Mouse (Mus musculus) left cerebral cortex, postnatal 36 days (tissue): Measurements from ENCODE around the gene Gm9945. TPM values are rescaled to one million over a fixed set of nuclear protein-coding genes. Genes with fewer than 3 reads are reported as not detected.

ENCODE experiments used
- DNase-seq, 2 experiments: peaks; one replicate each; pipeline ENCODE4 v3.0.0; 2021 to 2022; ENCODE audit warnings: low spot score in 2 of 2, mixed read lengths in 1 of 2
- intact Hi-C: fragments of 180-260 bp; cut with DNase I; formaldehyde crosslinking; loops from one replicate; pipeline ENCODE4 v1.15.1; 2025
- total RNA-seq, 2 experiments: library from RNA; stranded (reverse); gene quantifications; 2 replicates each; pipeline ENCODE4 v1.2.3; 2021

Gm9945 gene
- total RNA-seq, 2 experiments from 2014 or later, result 2.6 to 3.4 TPM

DNA sequence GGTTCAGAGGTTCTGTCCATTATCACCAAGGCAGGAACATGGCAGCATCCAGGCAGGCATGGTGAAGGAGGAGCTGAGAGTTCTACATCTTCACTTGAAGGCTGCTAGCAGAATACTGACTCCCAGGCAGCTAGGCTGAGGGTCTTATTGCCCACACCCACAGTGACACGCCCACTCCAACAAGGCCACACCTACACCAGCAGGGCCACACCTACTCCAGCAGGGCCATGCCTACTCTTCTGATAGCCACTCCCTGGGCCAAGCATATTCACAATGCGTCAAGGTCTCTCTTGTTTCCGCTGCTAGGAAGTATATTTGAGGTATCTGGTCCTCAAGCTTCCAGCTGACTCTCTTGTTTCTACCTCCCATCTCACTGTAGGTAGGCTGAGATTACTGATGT, 21.0 kb upstream of the Gm9945 start:
- intact Hi-C loops, result no loop called here
- no peak for DNase-seq

DNA sequence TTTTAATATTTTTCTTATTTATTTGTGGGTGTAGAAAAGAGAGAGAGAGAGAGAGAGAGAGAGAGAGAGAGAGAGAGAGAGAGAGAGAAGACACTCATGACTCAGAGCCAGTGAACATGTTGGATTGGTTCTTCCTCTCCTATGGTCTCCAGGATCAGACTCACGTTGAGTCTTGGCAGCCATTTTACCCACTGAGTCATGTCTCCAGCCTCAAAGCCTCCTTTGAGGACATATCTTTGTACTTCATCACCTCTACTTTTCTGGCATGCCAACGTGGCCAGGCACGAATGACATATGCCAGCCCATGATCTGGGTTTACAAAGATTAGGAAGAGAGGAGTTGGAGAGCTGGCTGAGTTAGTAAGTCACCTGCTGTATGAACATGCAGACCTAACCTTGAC, 19.8 kb upstream of the Gm9945 start:
- intact Hi-C loops, result no loop called here
- DNase-seq, result no peak

DNA sequence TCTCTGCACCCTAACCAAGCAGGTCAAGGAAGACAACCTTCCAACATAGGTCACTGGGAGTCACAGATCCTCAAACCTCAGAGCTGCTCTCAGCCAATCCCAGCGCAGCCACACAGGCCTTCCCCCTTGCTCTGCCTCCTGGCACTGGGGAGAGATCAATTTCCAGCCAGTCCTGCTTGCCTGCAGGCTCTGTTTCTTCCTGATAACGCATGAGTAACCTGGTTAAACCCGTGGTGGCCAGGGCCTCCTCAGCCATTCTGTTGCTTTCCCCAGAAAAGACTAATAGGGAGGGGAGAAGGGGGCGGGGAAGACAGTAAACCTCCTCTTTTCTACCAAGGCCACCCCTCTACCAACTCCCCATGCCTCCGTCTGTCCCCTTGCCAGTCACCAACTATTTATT, 18.2 kb upstream of the Gm9945 start:
- intact Hi-C loops, result no loop called here
- DNase-seq, result no peak

DNA sequence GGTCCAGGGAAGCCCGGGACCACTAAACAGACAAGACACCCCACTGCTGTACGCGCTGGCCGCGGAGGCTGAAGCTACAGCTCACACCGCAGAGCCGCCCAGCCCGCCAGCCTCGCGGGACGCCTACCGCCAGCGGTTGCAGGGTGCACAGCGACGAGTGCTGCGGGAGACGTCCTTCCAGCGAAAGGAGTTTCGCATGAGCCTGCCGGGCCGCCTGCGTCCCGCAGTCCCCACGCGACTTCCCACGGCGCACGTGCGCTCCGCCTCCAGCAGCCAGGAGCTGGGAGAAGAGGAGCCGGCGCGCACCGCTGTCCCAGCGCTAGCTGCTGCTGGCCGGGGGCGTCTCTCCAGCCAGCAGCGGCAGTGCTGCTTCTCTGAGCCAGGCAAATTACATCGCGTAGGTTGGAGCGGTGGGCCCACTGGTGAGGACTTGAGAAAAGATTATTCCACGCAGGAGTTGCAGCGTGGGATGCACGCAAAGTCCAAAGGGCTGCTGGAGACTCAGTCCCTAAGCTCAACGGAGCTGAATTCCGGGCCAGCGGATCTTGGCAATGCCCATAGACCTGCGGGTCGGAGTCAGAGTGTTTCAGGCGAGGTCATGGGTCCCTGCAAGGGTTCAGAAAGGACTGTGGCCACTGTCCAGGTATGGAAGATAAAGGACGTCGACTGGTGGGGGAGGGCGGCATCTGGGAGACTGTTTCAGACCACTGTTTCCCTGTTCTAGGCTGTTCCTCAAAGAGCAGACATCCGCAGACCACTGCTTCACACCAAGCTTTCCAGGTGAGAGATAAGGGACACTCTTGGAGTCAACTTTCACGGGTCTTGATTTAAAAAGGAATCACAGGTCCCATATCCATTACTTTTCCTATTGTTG, 16.2 kb upstream of the Gm9945 start:
- intact Hi-C loops, result no loop called here
- peak; percentile 74 to 82 for DNase-seq

DNA sequence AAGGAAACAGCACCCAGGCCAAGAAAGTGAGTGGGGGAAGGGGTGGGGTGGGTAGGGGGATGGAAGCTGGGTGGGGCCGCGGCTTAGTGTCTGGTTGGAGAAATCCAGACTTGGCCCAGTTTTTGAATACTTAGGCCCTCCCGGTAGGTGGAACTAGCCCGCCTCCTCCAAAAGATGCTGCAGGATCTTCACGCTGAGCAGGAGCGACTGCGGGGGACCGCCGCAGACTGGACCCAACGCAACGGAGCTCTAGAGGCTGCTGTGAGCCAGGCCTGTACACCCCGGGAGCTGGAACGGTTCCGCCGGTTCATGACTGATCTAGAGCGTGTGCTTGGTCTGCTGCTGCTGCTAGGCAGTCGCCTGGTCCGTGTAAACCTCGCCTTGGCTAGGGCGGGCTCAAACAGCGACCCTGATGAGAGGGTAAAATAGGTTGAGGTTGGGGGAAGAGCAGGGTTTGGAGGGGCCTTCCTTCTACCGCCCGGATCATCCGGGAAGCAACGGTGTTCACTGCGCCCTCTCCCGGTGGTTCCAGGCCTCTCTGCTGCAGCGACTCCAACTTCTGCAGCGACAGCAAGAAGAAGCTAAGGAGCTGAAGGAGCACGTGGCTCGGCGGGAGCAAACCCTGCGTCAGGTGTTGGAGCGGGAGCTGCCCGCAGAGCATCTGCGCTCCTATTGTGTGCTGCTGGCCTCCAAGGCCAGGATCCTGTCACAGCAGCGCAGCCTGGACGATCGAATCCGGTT, 13.6 kb upstream of the Gm9945 start:
- intact Hi-C loops, result loop anchor here (5.0 kb wide), 2 partner anchors 161 to 271 kb away; no protein-coding TSS in a partner anchor
- peak; percentile 83 to 87 for DNase-seq

DNA sequence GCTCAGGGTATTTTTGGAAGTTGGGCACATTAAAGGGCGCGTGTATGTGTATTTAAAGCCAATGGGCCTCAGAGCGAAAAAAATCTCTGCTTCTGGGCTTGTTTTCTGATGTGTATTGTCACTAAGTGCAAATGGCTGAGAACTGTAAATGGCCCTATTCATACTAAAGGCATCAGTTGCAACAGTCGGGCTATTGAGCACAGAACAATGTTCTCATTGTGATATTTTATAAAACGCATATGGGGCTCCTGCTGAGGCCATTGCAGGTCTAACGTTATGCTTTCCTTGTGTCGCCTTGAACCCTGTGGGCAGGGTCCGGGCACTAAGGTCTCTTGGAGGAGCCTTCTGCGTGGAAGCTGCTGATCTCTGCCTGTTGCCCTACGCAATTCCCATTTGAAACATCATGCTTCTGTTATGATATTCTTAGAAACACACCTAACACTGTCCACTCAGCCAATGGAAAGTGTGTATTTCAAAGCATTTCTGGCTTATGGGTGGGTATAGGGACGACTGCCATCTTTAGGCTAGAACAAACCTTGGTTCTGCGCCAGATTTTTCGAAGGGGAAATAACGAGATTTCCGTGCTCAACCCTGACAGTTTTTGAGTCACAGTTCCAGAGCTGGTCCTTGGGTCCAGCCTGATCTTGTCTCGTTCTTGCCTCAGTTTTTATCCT, 10.5 kb upstream of the Gm9945 start:
- intact Hi-C loops, result loop anchor here (5.0 kb wide), 2 partner anchors 158 to 268 kb away; no protein-coding TSS in a partner anchor
- no peak for DNase-seq

DNA sequence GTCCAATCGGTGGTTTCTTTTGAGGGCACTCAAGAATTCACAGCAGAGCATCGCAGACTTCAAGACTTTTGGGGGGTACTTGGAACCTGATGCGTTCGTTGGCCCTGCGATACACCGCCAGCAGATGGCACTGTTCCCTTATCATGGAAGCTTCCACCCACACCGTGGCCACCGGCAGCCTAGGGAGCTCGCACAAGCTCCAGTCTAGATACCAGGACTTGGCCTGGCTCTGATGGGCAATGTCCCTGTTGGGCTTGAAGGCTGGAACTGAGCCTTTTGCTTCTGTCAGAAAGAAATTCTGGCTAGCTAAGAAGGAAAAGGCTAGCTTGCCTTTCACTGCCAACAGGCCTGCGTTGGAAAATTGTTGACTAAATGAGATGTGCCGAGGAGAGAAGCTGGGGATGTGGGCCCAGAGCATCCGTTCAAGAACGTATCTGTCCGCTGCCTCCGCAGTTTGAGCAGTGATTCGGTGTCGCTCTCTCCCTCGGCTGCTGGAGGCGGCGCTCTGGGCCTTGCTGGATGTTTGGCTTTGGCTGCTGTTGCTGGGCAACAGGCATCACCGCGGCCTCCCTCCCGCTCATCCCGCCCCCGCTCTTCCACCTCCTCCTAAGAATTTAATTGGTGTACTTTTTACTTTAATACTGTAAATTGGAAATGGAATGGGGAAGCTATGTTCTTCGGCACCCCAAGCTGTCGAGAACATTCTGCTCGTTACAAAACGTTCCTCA, 9.8 kb upstream of the Gm9945 start, which contains the start of gene Gm9837:
Gene Gm9837 (minus strand): TSS at position 512 of the 728 bp plus-strand sequence.
- peak; percentile 91 to 94 for DNase-seq
- intact Hi-C loops, result loop anchor here (2.0 to 5.0 kb wide), 4 partner anchors 53 to 267 kb away; partner anchors contain the start of gene Kif3a

DNA sequence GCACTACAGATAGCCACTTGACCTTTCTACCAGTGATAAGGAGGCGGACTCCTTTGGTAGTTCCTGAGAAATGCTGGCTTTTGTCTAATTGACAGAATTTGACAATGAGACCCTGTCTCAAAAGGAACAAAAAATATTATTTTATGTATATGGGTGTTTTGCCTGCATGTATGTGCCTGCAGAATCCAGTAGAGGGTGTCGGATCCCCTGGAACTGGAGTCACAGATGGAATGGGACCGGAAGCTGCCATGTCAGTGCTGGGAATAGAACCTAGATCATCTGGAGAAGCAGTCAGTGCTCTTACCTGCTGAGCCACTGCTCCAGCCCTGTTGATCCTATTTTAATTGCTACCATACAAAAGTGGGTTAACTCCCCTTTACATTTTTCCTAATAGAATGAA, 7.3 kb upstream of the Gm9945 start:
- DNase-seq, result no peak
- intact Hi-C loops, result loop anchor here (5.0 kb wide), 1 partner anchor 95 kb away; the partner anchor contains the start of gene Kif3a

DNA sequence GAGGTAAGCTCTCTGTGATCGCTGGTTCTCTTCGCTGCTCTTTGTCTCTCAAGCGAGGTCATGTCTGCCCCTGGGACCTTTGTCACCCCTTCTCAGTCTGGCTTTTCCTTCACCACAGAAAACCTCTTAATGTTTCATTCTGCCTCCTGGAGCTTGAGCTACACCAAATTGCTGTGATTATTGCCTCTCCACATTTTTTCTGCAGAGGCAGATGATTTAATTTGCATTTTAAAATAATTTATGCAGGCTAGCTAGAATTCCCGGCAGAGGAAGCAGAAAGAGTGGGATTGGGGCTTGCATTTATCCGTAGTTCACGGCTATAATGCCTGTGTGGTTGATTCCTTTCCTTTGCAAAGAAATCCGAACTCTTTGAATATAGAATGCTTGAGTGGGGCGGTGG, 4.3 kb upstream of the Gm9945 start:
- intact Hi-C loops, result loop anchor here (5.0 kb wide), 1 partner anchor 107 kb away; no protein-coding TSS in a partner anchor
- DNase-seq, result no peak

DNA sequence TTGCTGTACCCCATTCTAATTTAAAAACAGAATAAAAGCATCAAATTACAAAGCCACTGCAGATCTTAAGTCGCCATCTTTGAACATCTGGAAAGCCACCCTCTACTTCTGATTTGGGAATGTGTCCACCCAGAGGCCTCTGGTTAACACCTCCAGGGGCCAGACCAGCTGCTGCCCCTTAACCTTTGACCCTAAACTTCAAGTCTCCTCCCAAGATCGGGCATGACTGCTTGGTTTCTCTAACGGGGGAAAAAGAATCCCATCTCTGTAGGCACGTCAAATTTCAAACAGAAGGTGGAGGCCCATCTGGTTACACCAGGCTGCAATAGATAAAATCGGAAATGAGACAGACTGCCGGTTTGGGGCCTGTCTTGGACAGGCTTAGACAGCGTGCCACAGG, 2.1 kb upstream of the Gm9945 start:
- intact Hi-C loops, result loop anchor here (2.0 to 5.0 kb wide), 2 partner anchors 43 to 104 kb away; no protein-coding TSS in a partner anchor

DNA sequence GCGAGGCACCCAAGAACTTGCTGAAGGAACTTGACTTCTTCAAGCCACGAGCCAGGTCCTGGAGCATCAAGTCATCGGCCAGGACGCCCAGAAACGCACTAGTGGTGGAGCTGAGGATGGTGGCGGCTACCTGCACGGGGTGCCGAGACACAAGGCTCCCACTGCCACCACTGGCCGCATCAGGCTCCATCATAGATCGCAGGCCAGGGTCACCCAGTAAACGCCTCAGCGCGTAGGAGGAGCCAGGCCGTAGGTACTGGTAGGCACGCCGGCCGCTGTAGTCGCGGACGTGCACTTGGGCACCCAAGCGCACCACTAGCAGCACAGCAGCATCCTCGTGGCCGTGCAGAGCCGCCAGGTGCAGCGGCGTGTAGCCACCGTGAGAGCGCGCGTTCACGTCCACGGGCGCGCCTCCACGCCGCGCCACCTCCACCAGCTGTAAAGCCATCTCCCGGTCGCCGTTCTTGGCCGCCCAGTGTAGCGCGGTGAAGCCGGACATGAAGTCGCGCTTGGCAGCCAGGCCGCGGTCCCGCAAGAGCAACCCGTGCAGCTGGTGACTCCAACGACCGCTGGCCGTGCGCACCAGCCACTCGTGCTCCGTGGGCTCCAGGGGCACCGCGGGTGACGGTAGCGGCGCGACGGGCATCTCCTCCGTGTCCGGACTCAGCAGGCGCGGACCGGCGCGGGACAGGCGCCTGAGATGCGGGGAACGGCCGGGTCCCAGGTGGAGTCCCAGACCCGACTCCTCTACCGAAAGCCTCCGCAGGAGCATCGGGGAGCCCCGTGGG, 1.4 kb upstream of the Gm9945 start:
- peak; percentile 61 to 70 for DNase-seq
- intact Hi-C loops, result loop anchor here (2.0 to 5.0 kb wide), 2 partner anchors 42 to 104 kb away; no protein-coding TSS in a partner anchor

More for the DNA sequence above, 2.1 kb upstream of the Gm9945 start:
- DNase-seq, result no peak

DNA sequence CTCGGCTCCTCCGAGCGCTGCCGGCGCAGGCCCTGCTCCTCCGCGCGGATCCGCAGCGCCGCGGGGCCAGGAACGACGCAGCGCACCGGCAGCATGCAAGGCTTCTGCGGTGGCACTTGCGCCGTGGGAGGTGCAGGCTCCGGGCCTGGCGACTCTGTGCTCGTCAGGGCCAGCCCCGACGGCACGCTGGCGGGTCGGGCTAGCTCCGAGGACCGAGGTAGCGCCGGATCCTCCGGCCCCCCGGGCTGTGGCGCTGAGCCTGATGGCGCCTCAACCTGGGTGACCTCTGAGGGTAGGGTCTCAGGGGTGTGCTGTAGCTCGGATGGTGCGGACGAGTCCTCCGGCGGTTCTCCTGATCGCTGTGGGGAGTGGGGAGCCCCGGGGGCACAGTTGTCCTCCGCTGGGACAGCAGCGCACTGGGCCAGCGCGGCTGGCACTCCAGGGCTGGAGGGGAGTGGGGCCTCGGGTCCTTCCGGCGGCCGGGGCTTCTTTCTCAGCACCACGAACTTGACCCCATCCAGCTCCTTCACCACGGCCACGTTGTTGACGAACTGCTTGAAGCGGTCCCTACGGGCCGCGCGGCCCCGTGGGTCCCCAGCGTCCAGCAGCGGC, 689 bp upstream of the Gm9945 start:
- intact Hi-C loops, result loop anchor here (2.0 to 5.0 kb wide), 2 partner anchors 42 to 103 kb away; no protein-coding TSS in a partner anchor

DNA sequence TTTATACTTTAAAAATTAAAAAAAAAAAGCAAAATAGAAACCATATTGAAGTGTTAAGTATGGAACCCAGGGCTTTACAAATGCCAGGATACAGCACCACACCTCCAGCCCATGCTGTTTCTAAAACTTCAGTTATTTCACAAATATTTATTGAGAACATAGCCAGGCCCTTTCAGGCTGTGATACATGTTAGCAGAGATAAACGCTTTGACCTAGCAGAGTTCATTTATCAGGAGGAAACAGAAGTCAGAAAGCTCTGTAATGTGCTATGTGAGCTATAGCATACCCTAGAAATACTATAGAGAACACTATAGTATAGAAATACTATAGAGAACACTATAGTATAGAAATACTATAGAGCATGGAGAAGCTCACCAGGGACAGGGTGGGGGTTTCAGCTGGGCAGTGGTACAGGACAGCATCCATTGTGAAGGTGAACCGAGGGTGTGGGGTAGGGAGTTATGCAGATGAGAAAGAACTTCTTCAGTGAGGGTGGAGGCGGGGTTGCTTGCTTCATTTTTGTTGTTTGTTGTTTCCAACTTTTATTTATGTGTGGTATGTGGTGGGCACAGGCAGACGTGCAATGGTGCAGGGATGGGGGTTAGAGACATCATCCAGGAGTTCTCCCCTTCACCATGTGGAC, 1.2 kb downstream of the Gm9945 start:
- no peak for DNase-seq
- intact Hi-C loops, result no loop called here

More for the DNA sequence above, 689 bp upstream of the Gm9945 start:
- DNase-seq, result peak in 1 of 2 experiments; percentile 43

DNA sequence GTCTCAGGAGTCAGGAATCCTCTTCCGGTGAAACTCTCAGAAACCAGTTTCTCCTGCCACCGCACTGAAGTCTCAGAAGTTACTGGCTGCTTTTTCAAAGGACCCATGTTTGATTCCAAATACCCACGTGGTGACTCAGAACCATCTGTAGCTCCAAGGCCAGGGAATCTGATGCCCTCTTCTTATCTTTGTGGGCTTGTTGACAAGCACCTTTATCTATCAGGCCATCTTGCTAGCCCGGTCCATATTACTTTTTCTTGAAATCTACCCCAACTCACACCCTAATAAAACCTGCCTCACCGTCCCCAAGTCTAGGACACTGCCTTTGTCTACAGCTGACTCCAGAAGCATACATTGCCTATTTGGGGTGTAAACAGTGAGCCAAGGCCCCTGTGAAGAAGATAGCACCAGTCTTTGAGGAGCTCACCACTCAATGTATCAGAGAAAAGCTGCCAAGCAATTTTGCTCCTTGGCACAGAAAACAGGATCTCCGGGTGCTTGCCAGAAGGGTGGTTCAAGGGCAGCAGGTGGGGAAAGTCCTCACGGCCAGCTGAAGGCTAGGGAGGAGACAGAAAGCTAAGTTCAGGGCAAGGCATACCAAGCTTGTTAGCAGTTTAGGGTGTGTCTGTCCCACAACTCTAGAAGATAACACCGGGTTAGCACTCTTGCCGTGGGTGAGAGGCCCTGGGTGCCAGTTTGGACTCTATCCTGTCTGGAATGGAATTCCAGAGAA, 3.4 kb downstream of the Gm9945 start:
- intact Hi-C loops, result no loop called here
- DNase-seq, result no peak

DNA sequence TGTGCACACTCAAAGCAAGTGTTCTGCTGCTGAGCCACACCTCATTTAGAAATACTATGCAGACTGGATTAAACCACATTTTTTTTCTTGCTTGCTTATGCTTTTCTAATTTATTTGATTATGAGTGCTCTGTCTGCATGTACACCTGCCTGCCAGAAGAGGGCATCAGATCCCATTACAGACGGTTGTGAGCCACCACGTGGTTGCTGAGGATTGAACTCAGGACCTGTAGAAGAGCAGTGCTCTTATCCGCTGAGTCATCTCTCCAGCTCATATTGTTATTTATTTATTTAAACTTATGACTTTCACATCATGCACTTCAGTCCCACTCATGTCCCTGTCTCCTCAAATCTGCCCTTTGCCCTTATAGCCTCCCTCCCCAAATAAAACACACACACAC, 5.8 kb downstream of the Gm9945 start:
- intact Hi-C loops, result no loop called here
- no peak for DNase-seq

DNA sequence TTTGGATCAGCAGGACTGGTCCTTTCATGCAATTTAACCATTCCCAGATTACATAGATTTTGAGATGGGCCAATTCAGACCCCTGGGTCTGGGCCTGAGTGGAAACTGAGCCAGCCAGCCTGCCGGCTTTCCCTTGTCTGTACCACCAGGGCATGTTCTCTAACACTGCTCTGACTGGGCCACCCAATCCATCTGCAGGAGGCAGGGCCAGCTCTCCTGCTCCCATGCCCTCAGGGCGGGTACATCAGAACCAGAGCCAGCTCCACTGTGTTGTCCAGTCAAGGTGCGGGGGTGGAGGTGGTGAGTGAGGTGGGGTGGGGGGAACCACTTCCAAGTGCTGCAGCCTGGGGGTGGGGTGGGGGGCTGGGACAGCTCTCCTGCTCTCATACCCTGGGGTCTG, 6.4 kb downstream of the Gm9945 start:
- intact Hi-C loops, result no loop called here
- DNase-seq, result no peak
